Mouse (Mus musculus) limb, embryonic 14.5 days (tissue): ENCODE measurements around the gene Aldh3a2. TPM values are rescaled to one million over a fixed set of nuclear protein-coding genes. Genes with fewer than 3 reads are reported as not detected.

Source experiments
- ATAC-seq: fragments of 200-750 bp; cut with Nextera tagmentation; 2 replicates; pipeline ENCODE4 v1.8.0; 2017; ENCODE audit warnings: low read depth, moderate number of reproducible peaks, moderate TSS enrichment; ENCODE audit not compliant: low FRiP score
- DNase-seq: peaks from one replicate; pipeline ENCODE4 v3.0.0-alpha.2; 2015; ENCODE audit warnings: low spot score
- H3K27ac ChIP-seq: fragments of 300-500 bp; sonication (generic); replicated peaks from 2 replicates; pipeline ENCODE4 v1.5.1; 2014; ENCODE audit warnings: low read depth, mild to moderate bottlenecking, low read length, moderate library complexity, mixed read lengths
- H3K27me3 ChIP-seq: fragments of 300-500 bp; sonication (generic); 2 replicates; pipeline ENCODE4 v1.6.1; 2014; ENCODE audit warnings: low read length, mixed read lengths; ENCODE audit not compliant: control insufficient read depth, insufficient read depth
- H3K36me3 ChIP-seq: fragments of 300-500 bp; sonication (generic); 2 replicates; pipeline ENCODE4 v1.6.1; 2014; ENCODE audit warnings: mild to moderate bottlenecking, low read length, moderate library complexity, mixed read lengths; ENCODE audit not compliant: control insufficient read depth, insufficient read depth
- H3K4me1 ChIP-seq: fragments of 300-500 bp; sonication (generic); 2 replicates; pipeline ENCODE4 v1.6.1; 2014; ENCODE audit warnings: antibody characterized with exemption, low read length, mixed read lengths; ENCODE audit not compliant: control insufficient read depth, insufficient read depth
- H3K4me2 ChIP-seq: fragments of 300-500 bp; sonication (generic); replicated peaks from 2 replicates; pipeline ENCODE4 v1.6.1; 2014; ENCODE audit warnings: low read depth, mild to moderate bottlenecking, low read length, moderate library complexity; ENCODE audit not compliant: severe bottlenecking
- H3K4me3 ChIP-seq: fragments of 300-500 bp; sonication (generic); replicated peaks from 2 replicates; pipeline ENCODE4 v1.5.1; 2014; ENCODE audit warnings: low read length
- H3K9ac ChIP-seq: fragments of 300-500 bp; sonication (generic); 2 replicates; pipeline ENCODE4 v1.6.1; 2014; ENCODE audit warnings: mild to moderate bottlenecking, low read depth, low read length, moderate library complexity; ENCODE audit not compliant: severe bottlenecking
- H3K9me3 ChIP-seq: fragments of 300-500 bp; sonication (generic); 2 replicates; pipeline ENCODE4 v1.6.1; 2016; ENCODE audit warnings: low read length; ENCODE audit not compliant: control insufficient read depth
- POLR2A ChIP-seq: fragments of 200-500 bp; IDR thresholded peaks from 2 replicates; pipeline ENCODE4 v1.8.0; 2012; ENCODE audit warnings: inconsistent platforms, mild to moderate bottlenecking, moderate library complexity, borderline replicate concordance; ENCODE audit not compliant: insufficient read depth, insufficient read length; ENCODE audit errors: extremely low read depth
- WGBS: fragments of 180-500 bp; shearing (Covaris S2); extraction: QIAGEN DNeasy Blood & Tissue Kit; methylation state at CpG from one replicate; pipeline ENCODE4 v1.1.7; 2014; 5-methylcytosine and 5-hydroxymethylcytosine counted together
- polyA plus RNA-seq, 2 experiments: library from polyadenylated mRNA; depleted of rRNA in 1 of 2; stranded (reverse) in 1 of 2; unstranded in 1 of 2; fragments of >200 nt; fragmentation: Nextera tagmentation in 1 of 2; extraction: Ambion mirVana in 1 of 2; gene quantifications; 2 replicates each; pipeline versions ENCODE4 v1.2.1 to v1.2.3; 2012 to 2014

Gene Aldh3a2
- polyA plus RNA-seq, 2 experiments = 33.5 to 35.5 TPM

DNA sequence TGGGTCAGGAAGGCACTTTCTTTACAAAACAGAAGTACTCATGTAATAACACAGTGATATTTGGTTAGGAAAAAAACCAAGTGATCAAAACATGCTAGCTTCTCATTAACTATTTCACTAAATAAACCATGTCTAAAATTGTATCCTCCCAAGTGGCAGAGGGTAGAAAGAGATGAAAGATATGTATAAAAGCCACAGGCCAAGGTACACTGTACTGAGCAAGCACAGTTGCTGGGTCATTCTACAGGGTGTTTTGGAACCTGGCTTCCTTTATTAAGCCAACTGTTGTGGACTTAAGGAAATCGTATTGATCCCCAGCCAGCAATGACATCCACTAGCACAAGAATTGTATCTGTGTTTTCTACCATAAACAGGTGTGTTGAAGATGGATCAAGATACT, 3.4 kb downstream of the Aldh3a2 start:
- H3K4me3 ChIP-seq = no peak overlapping the region
- peaks cover 46% of the 10 kb centered on the region for H3K36me3 ChIP-seq
- ATAC-seq (no peak), DNase-seq (no peak)
- 91% methylated on average over 1 of the region's 1 CpGs for WGBS
- no peak for TF ChIP-seq POLR2A
- no peaks in the 10 kb centered on the region for H3K27me3 ChIP-seq
- H3K27ac ChIP-seq = no peak overlapping the region
- H3K9me3 ChIP-seq = no peaks in the 10 kb centered on the region
- no peak overlapping the region for H3K9ac ChIP-seq
- no peak overlapping the region for H3K4me2 ChIP-seq
- peaks cover 7% of the 10 kb centered on the region for H3K4me1 ChIP-seq

DNA sequence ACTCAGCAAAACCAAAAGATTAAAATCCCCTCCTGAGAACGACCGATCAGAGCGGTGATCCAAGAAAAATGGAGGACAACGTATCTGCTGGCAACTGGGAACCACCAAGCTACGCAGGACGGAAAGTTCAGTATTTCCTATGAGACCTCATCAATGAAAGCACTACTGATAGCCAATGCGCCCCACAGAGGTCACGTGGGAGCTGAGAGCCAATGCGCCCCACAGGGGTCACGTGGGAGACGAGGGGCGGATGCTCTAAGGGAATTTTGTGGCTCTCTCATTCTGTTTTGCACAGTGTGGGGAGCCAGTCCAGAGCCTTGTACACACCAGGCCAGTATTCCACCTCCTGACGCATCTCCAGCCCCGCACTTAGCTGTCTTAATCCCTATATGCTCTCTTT, 4.7 kb downstream of the Aldh3a2 start:
- DNase-seq (no peak), ATAC-seq (no peak)
- no peak overlapping the region for H3K4me2 ChIP-seq
- TF ChIP-seq POLR2A = no peak
- 92% methylated on average over 14 of the region's 14 CpGs for WGBS
- peaks cover 57% of the 10 kb centered on the region for H3K36me3 ChIP-seq
- H3K9me3 ChIP-seq = no peaks in the 10 kb centered on the region
- H3K4me3 ChIP-seq = no peak overlapping the region
- H3K4me1 ChIP-seq = peaks cover 7% of the 10 kb centered on the region
- no peak overlapping the region for H3K9ac ChIP-seq
- no peak overlapping the region for H3K27ac ChIP-seq
- no peaks in the 10 kb centered on the region for H3K27me3 ChIP-seq

DNA sequence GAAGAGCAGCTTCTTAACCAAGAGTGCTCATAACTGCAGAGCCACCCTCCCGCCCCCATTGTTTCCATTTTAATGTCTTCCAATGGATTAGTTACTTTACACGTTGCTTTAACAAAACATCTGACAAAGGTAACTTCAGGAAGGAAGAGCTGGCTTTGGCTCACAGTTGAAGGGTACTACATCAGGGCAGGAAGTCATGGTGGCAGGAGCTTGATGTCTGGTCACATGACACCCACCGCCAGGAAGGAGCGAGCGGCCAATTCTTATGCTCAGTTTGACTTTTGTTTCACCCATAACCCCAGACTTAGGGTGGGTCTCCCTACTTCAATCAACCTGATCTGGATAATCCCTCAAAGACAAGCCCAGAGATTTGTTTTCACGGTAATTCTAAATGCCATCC, 8.2 kb downstream of the Aldh3a2 start:
- Histone ChIP-seq H3K27ac (no peak overlapping the region), H3K9me3 (no peaks in the 10 kb centered on the region), H3K27me3 (no peaks in the 10 kb centered on the region), H3K36me3 (peaks cover 70% of the 10 kb centered on the region), H3K4me2 (no peak overlapping the region), H3K4me3 (no peak overlapping the region), H3K9ac (no peak overlapping the region), H3K4me1 (no peaks in the 10 kb centered on the region)
- DNase-seq = no peak
- ATAC-seq = no peak
- no peak for TF ChIP-seq POLR2A
- WGBS = 94% methylated on average over 6 of the region's 6 CpGs

- no peaks in the 10 kb centered on the region for H3K9me3 ChIP-seq
- no peaks in the 10 kb centered on the region for H3K4me1 ChIP-seq
- no peak overlapping the region for H3K9ac ChIP-seq
- H3K36me3 ChIP-seq = peaks cover 63% of the 10 kb centered on the region
- ATAC-seq = no peak
- TF ChIP-seq POLR2A = no peak
- 93% methylated on average over 12 of the region's 12 CpGs for WGBS
- H3K27ac ChIP-seq = no peak overlapping the region
- no peak for DNase-seq
- H3K4me3 ChIP-seq = no peak overlapping the region
- no peaks in the 10 kb centered on the region for H3K27me3 ChIP-seq
- H3K4me2 ChIP-seq = no peak overlapping the region
Measured at GRCm38 (mm10) chr11:61252807-61253206, 14.5 kb downstream of the Aldh3a2 start.

DNA sequence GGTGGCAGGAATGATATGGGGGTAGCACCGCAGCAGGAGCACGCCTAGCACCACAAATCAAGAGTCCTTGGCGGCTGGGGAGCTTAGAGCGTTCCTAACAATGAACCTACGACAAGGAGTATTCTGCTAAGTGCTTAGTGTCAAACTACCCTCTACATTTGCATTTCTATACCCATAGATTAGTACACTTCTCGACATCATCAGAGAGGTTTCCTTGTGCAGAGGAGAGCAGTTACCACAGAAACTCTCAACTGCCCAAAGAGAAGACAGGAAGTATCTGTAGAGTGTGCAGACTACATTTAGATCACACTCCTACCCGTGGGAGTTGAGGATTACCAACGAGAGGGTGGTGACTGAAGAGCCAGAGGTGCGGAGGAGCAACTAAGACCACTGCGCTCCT, 15.5 kb downstream of the Aldh3a2 start:
- Histone ChIP-seq H3K4me3 (no peak overlapping the region), H3K27me3 (no peaks in the 10 kb centered on the region), H3K36me3 (peaks cover 70% of the 10 kb centered on the region), H3K9me3 (no peaks in the 10 kb centered on the region), H3K9ac (no peak overlapping the region), H3K4me2 (no peak overlapping the region), H3K4me1 (no peaks in the 10 kb centered on the region), H3K27ac (no peak overlapping the region)
- DNase-seq (no peak), ATAC-seq (no peak)
- no peak for TF ChIP-seq POLR2A
- WGBS = 87% methylated on average over 10 of the region's 10 CpGs

GRCm38 (mm10) chr11:61244406-61244805, 22.9 kb downstream of the Aldh3a2 start:
- no peak for TF ChIP-seq POLR2A
- ATAC-seq = no peak
- no peak overlapping the region for H3K27ac ChIP-seq
- no peak overlapping the region for H3K4me2 ChIP-seq
- DNase-seq = no peak
- no peaks in the 10 kb centered on the region for H3K27me3 ChIP-seq
- H3K4me3 ChIP-seq = no peak overlapping the region
- 87% methylated on average over 7 of the region's 7 CpGs for WGBS
- no peak overlapping the region for H3K9ac ChIP-seq
- peaks cover 32% of the 10 kb centered on the region for H3K36me3 ChIP-seq
- H3K9me3 ChIP-seq = no peaks in the 10 kb centered on the region
- no peaks in the 10 kb centered on the region for H3K4me1 ChIP-seq
